Mouse (Mus musculus): Measurements from ENCODE around the gene Klra2. TPM values are rescaled to one million over a fixed set of nuclear protein-coding genes. Genes with fewer than 3 reads are reported as not detected.

The Klra2 gene
- polyA plus RNA-seq, 1 experiment from 2014 or later, result 0.76 TPM

DNA sequence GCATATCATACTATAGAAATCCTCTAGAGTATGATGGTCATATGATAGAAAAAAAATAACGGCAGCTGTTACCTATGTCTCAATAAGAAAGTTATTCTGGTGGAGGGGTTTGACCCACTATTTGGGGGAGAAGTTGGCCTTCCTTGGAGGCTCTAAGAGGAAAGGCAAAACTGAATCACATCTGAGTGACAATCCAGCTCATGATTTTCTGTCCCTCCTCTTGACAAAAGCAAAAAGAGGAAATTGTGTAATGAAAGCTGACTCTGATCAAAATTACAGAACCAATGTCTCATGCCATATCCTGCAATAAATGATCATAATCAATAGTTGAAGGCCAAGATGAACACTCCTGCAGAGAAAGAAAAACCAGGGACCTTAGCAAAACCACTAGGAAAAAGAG, 25.1 kb upstream of the Klra2 start:
- H3K36me3 ChIP-seq (ENCODE audit: control insufficient read depth, insufficient read depth), result no peaks in the 10 kb centered on the region
- 68% methylated on average over 1 of the region's 1 CpGs for WGBS (ENCODE audit: insufficient replicate concordance)
- no peak overlapping the region for H3K27ac ChIP-seq (ENCODE audit: low read length)
- H3K9ac ChIP-seq (ENCODE audit: low read depth, low read length), result no peak overlapping the region
- ATAC-seq (ENCODE audit: low read depth), result no peak
- no peak overlapping the region for H3K4me2 ChIP-seq (ENCODE audit: low read depth, low read length)
- peaks cover 3% of the 10 kb centered on the region for H3K4me1 ChIP-seq (ENCODE audit: control insufficient read depth, low read depth, low read length)
- no peak overlapping the region for H3K4me3 ChIP-seq (ENCODE audit: low read depth, low read length)
- H3K27me3 ChIP-seq (ENCODE audit: control insufficient read depth, insufficient read depth, low read depth, low read length), result no peaks in the 10 kb centered on the region
- H3K9me3 ChIP-seq (replicated peaks; ENCODE audit: control insufficient read depth, low read length), result no peaks in the 10 kb centered on the region

DNA sequence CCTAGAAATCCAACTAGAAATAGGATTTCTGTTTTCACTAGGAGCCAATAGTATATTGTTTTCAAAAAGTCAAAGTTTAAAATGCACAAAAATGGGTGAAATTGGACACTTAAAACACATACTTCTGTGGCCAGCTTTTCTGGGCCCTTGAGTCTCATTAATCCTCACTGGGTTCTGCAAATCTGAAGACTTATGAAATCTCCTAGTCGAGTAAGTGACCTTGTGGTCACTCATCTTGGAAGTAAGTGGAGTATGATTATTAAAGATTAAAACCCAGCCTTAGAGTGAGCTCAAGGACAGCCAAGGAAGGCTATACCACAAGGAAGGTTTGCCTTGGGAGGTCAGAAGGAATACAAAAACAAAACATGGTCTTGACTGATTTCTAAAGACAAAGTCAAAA, 23.1 kb upstream of the Klra2 start:
- H3K4me3 ChIP-seq (ENCODE audit: low read depth, low read length), result no peak overlapping the region

GRCm38 (mm10) chr6:131269599-131269998, 22.4 kb upstream of the Klra2 start:
- H3K36me3 ChIP-seq (ENCODE audit: control insufficient read depth, insufficient read depth), result no peaks in the 10 kb centered on the region
- ATAC-seq (ENCODE audit: low read depth), result peak; percentile 41
- 63% methylated on average over 2 of the region's 2 CpGs for WGBS (ENCODE audit: insufficient replicate concordance)

More for the DNA sequence above, 23.1 kb upstream of the Klra2 start:
- no peak for ATAC-seq (ENCODE audit: low read depth)
- Histone ChIP-seq H3K36me3 (ENCODE audit: control insufficient read depth, insufficient read depth) (no peaks in the 10 kb centered on the region), H3K9ac (ENCODE audit: low read depth, low read length) (no peak overlapping the region), H3K4me2 (ENCODE audit: low read depth, low read length) (no peak overlapping the region), H3K9me3 (replicated peaks; ENCODE audit: control insufficient read depth, low read length) (no peaks in the 10 kb centered on the region), H3K27ac (ENCODE audit: low read length) (no peak overlapping the region), H3K4me1 (ENCODE audit: control insufficient read depth, low read depth, low read length) (no peaks in the 10 kb centered on the region), H3K27me3 (ENCODE audit: control insufficient read depth, insufficient read depth, low read depth, low read length) (no peaks in the 10 kb centered on the region)
- 27% methylated on average over 1 of the region's 1 CpGs for WGBS (ENCODE audit: insufficient replicate concordance)

DNA sequence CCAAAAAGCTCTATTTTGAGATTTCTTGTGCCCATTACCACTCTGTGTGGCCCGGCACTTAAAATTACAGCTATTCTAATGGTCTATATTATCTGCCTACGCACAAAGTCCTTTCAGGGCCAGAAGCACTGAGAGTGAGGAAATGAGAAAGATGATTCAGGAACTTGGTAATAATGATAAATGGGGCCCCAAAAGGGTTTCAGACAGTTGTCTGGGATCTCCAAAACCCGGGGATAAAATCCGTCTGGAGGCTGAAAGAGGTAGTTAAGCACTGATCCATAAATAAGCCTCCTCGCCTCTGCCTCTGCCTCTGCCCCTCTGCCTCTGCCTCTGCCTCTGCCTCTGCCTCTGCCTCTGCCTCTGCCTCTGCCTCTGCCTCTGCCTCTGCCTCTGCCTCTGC, 17.0 kb upstream of the Klra2 start:
- no peak for ATAC-seq (ENCODE audit: low read depth)
- no peaks in the 10 kb centered on the region for H3K4me1 ChIP-seq (ENCODE audit: control insufficient read depth, low read depth, low read length)
- no peak overlapping the region for H3K4me3 ChIP-seq (ENCODE audit: low read depth, low read length)
- H3K4me2 ChIP-seq (ENCODE audit: low read depth, low read length), result no peak overlapping the region
- H3K9me3 ChIP-seq (replicated peaks; ENCODE audit: control insufficient read depth, low read length), result no peaks in the 10 kb centered on the region
- no peak overlapping the region for H3K27ac ChIP-seq (ENCODE audit: low read length)
- H3K9ac ChIP-seq (ENCODE audit: low read depth, low read length), result no peak overlapping the region
- no peaks in the 10 kb centered on the region for H3K27me3 ChIP-seq (ENCODE audit: control insufficient read depth, insufficient read depth, low read depth, low read length)
- no peaks in the 10 kb centered on the region for H3K36me3 ChIP-seq (ENCODE audit: control insufficient read depth, insufficient read depth)
- WGBS (ENCODE audit: insufficient replicate concordance), result 69% methylated on average over 5 of the region's 5 CpGs

More at GRCm38 (mm10) chr6:131269599-131269998, 22.4 kb upstream of the Klra2 start:
- Histone ChIP-seq H3K9me3 (replicated peaks; ENCODE audit: control insufficient read depth, low read length) (no peaks in the 10 kb centered on the region), H3K27me3 (ENCODE audit: control insufficient read depth, insufficient read depth, low read depth, low read length) (no peaks in the 10 kb centered on the region), H3K27ac (ENCODE audit: low read length) (no peak overlapping the region), H3K4me1 (ENCODE audit: control insufficient read depth, low read depth, low read length) (no peaks in the 10 kb centered on the region), H3K9ac (ENCODE audit: low read depth, low read length) (no peak overlapping the region), H3K4me2 (ENCODE audit: low read depth, low read length) (no peak overlapping the region), H3K4me3 (ENCODE audit: low read depth, low read length) (no peak overlapping the region)

DNA sequence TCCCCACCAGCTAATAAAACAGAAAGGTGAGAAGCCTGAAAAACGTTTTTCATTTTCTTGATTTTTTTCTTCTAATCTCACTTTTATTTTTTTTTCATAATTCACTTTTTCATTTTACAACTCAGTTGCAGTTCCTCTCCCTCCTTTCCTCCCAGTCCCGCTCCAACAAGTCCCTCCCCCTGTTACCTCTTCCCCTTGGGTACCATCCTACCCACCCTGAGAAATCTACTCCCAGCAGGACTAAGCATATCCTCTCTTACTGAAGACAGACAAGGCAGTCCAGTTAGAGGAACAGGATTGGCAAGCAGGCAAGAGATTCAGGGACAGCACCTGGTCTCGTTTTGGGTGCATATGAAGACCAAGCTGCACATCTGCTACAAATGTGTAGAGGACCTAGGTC, 15.6 kb upstream of the Klra2 start:
- 40% methylated on average over 3 of the region's 3 CpGs for WGBS (ENCODE audit: insufficient replicate concordance)
- Histone ChIP-seq H3K4me1 (ENCODE audit: control insufficient read depth, low read depth, low read length) (no peaks in the 10 kb centered on the region), H3K36me3 (ENCODE audit: control insufficient read depth, insufficient read depth) (no peaks in the 10 kb centered on the region), H3K4me3 (ENCODE audit: low read depth, low read length) (no peak overlapping the region), H3K9ac (ENCODE audit: low read depth, low read length) (no peak overlapping the region), H3K9me3 (replicated peaks; ENCODE audit: control insufficient read depth, low read length) (no peaks in the 10 kb centered on the region), H3K27ac (ENCODE audit: low read length) (no peak overlapping the region), H3K4me2 (ENCODE audit: low read depth, low read length) (no peak overlapping the region), H3K27me3 (ENCODE audit: control insufficient read depth, insufficient read depth, low read depth, low read length) (no peaks in the 10 kb centered on the region)
- no peak for ATAC-seq (ENCODE audit: low read depth)

GRCm38 (mm10) chr6:131262009-131262408, 14.8 kb upstream of the Klra2 start:
- no peak overlapping the region for H3K27ac ChIP-seq (ENCODE audit: low read length)
- no peak for ATAC-seq (ENCODE audit: low read depth)
- H3K4me2 ChIP-seq (ENCODE audit: low read depth, low read length), result no peak overlapping the region
- 73% methylated on average over 3 of the region's 3 CpGs for WGBS (ENCODE audit: insufficient replicate concordance)
- H3K4me1 ChIP-seq (ENCODE audit: control insufficient read depth, low read depth, low read length), result no peaks in the 10 kb centered on the region
- no peaks in the 10 kb centered on the region for H3K36me3 ChIP-seq (ENCODE audit: control insufficient read depth, insufficient read depth)
- H3K9me3 ChIP-seq (replicated peaks; ENCODE audit: control insufficient read depth, low read length), result no peaks in the 10 kb centered on the region
- H3K27me3 ChIP-seq (ENCODE audit: control insufficient read depth, insufficient read depth, low read depth, low read length), result no peaks in the 10 kb centered on the region
- no peak overlapping the region for H3K4me3 ChIP-seq (ENCODE audit: low read depth, low read length)
- H3K9ac ChIP-seq (ENCODE audit: low read depth, low read length), result no peak overlapping the region

- Histone ChIP-seq H3K4me1 (ENCODE audit: control insufficient read depth, low read depth, low read length) (no peaks in the 10 kb centered on the region), H3K4me3 (ENCODE audit: low read depth, low read length) (no peak overlapping the region), H3K9ac (ENCODE audit: low read depth, low read length) (no peak overlapping the region), H3K27ac (ENCODE audit: low read length) (no peak overlapping the region), H3K36me3 (ENCODE audit: control insufficient read depth, insufficient read depth) (no peaks in the 10 kb centered on the region), H3K27me3 (ENCODE audit: control insufficient read depth, insufficient read depth, low read depth, low read length) (no peaks in the 10 kb centered on the region), H3K9me3 (replicated peaks; ENCODE audit: control insufficient read depth, low read length) (no peaks in the 10 kb centered on the region), H3K4me2 (ENCODE audit: low read depth, low read length) (no peak overlapping the region)
- no peak for ATAC-seq (ENCODE audit: low read depth)
- WGBS (ENCODE audit: insufficient replicate concordance), result 50% methylated on average over 2 of the region's 2 CpGs
These were observed 2.1 kb downstream of the Klra2 start for GRCm38 (mm10) chr6:131245081-131245480.

Other genes with a start within 250 kb of the Klra2 start
- gene Magohb, start 45.9 kb upstream of the Klra2 start, polyA plus RNA-seq (2015; fragmentation: Nextera tagmentation; extraction: Ambion mirVana), result 15.2 and 22.0 TPM in 2 replicates
- gene Styk1, start 106.2 kb upstream of the Klra2 start, polyA plus RNA-seq (2015; fragmentation: Nextera tagmentation; extraction: Ambion mirVana), result 0.72 and 1.1 TPM in 2 replicates
- gene Ybx3, start 141.1 kb upstream of the Klra2 start, polyA plus RNA-seq (2015; fragmentation: Nextera tagmentation; extraction: Ambion mirVana), result 40.9 and 41.7 TPM in 2 replicates
- gene 5430401F13Rik, start 239.0 kb upstream of the Klra2 start, polyA plus RNA-seq (2015; fragmentation: Nextera tagmentation; extraction: Ambion mirVana), result not detected in 2 replicates
- gene Gm6619, start 239.0 kb upstream of the Klra2 start, polyA plus RNA-seq (2015; fragmentation: Nextera tagmentation; extraction: Ambion mirVana), result not detected in 2 replicates

All from liver, embryonic 16.5 days (tissue).